Mouse (Mus musculus): Measurements from ENCODE around the gene AI467606. TPM values are rescaled to one million over a fixed set of nuclear protein-coding genes. Genes with fewer than 3 reads are reported as not detected.
A peak's percentile ranks its signal among the peaks of the same experiment; 100 is the strongest.
"Not testable (repeated sequence)": the region's sequence is repeated elsewhere in the genome, so short reads cannot be mapped to it uniquely, and the experiment has no call there.

AI467606 gene
- polyA plus RNA-seq, 1 experiment from 2014 or later = 1.9 TPM

- ATAC-seq (replicated peaks) = no peak
- Histone ChIP-seq H3K4me1 (0 out of 2 replicates have a peak, but pooled peaks cover under 1% of the 10 kb centered on the region), H3K4me2 (no peak overlapping the region), H3K9me3 (no peaks in the 10 kb centered on the region), H3K9ac (no peak overlapping the region), H3K27ac (no peak overlapping the region), H3K36me3 (replicated peaks) (no peaks in the 10 kb centered on the region), H3K4me3 (no peak overlapping the region), H3K27me3 (replicated peaks) (no peaks in the 10 kb centered on the region)
- WGBS = 85% methylated on average over 4 of the region's 4 CpGs
These were observed 7.5 kb upstream of the AI467606 start for GRCm38 (mm10) chr7:127083689-127084088.

DNA sequence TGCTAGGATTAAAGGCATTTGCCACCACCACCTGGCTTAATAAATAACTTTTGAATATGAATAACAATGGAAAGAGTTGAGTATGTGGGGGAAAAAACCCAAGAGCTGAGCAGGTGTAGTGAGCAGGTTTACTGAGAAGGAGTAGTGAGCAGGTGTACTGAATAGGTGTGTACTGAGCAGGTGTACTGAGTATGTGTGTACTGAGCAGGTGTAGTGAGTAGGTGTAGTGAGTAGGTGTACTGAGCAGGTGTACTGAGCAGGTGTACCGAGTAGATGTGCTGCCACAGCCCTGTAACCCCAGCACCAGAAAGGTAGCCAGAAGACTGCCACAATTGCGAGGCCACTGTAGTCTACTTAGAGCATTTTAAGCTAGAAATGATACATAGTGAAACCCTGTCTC is 6.4 kb upstream of the AI467606 start:
- Histone ChIP-seq H3K27me3 (replicated peaks) (no peaks in the 10 kb centered on the region), H3K4me2 (no peak overlapping the region), H3K4me1 (0 out of 2 replicates have a peak, but pooled peaks cover 6% of the 10 kb centered on the region), H3K27ac (no peak overlapping the region), H3K9ac (no peak overlapping the region), H3K9me3 (no peaks in the 10 kb centered on the region), H3K36me3 (replicated peaks) (no peaks in the 10 kb centered on the region), H3K4me3 (no peak overlapping the region)
- 92% methylated on average over 2 of the region's 2 CpGs for WGBS
- no peak for ATAC-seq (replicated peaks)

GRCm38 (mm10) chr7:127085751-127086150 is 5.4 kb upstream of the AI467606 start:
- not testable (repeated sequence) for H3K27me3 ChIP-seq (replicated peaks); H3K27ac ChIP-seq; H3K9ac ChIP-seq; H3K4me1 ChIP-seq; H3K4me3 ChIP-seq; H3K36me3 ChIP-seq (replicated peaks); H3K4me2 ChIP-seq; ATAC-seq (replicated peaks); H3K9me3 ChIP-seq
- whole genome bisulfite sequencing = 79% methylated on average over 6 of the region's 6 CpGs

GRCm38 (mm10) chr7:127087278-127088010 is 3.7 kb upstream of the AI467606 start, which contains the start of gene Zg16:
Gene Zg16 (minus strand): TSS chr7:127087328.
- H3K27me3 ChIP-seq (replicated peaks); H3K9me3 ChIP-seq; H3K4me3 ChIP-seq; H3K36me3 ChIP-seq (replicated peaks); ATAC-seq (replicated peaks); H3K4me2 ChIP-seq; H3K27ac ChIP-seq; H3K4me1 ChIP-seq; H3K9ac ChIP-seq: not testable (repeated sequence)
- WGBS = 90% methylated on average over 6 of the region's 6 CpGs

- H3K4me1 ChIP-seq = 0 out of 2 replicates have a peak, but pooled peaks cover 6% of the 10 kb centered on the region
- no peak overlapping the region for H3K4me3 ChIP-seq
- H3K27me3 ChIP-seq (replicated peaks) = no peaks in the 10 kb centered on the region
- ATAC-seq (replicated peaks) = no peak
- H3K4me2 ChIP-seq = no peak overlapping the region
- 100% methylated on average over 3 of the region's 3 CpGs for WGBS
- H3K36me3 ChIP-seq (replicated peaks) = no peaks in the 10 kb centered on the region
- H3K9me3 ChIP-seq = no peaks in the 10 kb centered on the region
- H3K27ac ChIP-seq = no peak overlapping the region
- no peak overlapping the region for H3K9ac ChIP-seq
These were observed 3.1 kb upstream of the AI467606 start for GRCm38 (mm10) chr7:127088083-127088482.

GRCm38 (mm10) chr7:127088901-127089845 is 2.0 kb upstream of the AI467606 start:
- H3K4me3 ChIP-seq = peak overlapping the region; percentile 18; the same call in 1 of the 2 replicates
- H3K4me1 ChIP-seq = 0 out of 2 replicates have a peak, but pooled peaks cover 6% of the 10 kb centered on the region
- no peaks in the 10 kb centered on the region for H3K9me3 ChIP-seq
- 0 out of 2 replicates have a peak overlapping the region, but pooled peaks have one; percentile 5 for H3K9ac ChIP-seq
- WGBS = 20% methylated on average over 27 of the region's 27 CpGs
- H3K36me3 ChIP-seq (replicated peaks) = no peaks in the 10 kb centered on the region
- no peak overlapping the region for H3K27ac ChIP-seq
- peak overlapping the region; percentile 47 for H3K4me2 ChIP-seq
- no peak for ATAC-seq (replicated peaks)
- H3K27me3 ChIP-seq (replicated peaks) = no peaks in the 10 kb centered on the region

GRCm38 (mm10) chr7:127090154-127091113 is 725 bp upstream of the AI467606 start:
- Histone ChIP-seq H3K4me2 (no peak overlapping the region), H3K27ac (no peak overlapping the region), H3K9me3 (no peaks in the 10 kb centered on the region), H3K27me3 (replicated peaks) (no peaks in the 10 kb centered on the region), H3K4me3 (no peak overlapping the region), H3K36me3 (replicated peaks) (no peaks in the 10 kb centered on the region), H3K9ac (no peak overlapping the region), H3K4me1 (0 out of 2 replicates have a peak, but pooled peaks cover 6% of the 10 kb centered on the region)
- no peak for ATAC-seq (replicated peaks)
- 86% methylated on average over 20 of the region's 20 CpGs for WGBS

DNA sequence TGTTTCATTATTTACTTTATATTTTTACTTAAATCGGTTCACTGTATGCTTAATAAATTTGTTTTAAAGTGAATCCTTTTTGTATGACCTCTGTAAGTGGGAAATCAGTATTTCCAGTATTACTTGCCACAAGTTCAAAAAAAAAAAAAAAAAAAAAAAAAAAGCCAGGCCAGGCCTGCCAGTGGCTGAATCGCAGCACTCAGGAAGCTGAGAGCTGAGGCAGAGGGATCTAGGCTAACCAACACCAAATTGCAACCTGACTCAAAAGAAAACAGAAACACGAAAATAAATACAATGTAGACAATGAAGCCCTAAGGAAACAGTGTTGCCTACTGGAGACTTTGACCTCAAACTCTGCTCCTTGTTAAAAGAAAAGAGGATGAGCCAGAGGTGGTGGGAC is 2.8 kb downstream of the AI467606 start:
- Histone ChIP-seq H3K9ac (no peak overlapping the region), H3K27ac (no peak overlapping the region), H3K4me1 (0 out of 2 replicates have a peak, but pooled peaks cover 3% of the 10 kb centered on the region), H3K9me3 (no peaks in the 10 kb centered on the region), H3K4me3 (no peak overlapping the region), H3K4me2 (no peak overlapping the region), H3K27me3 (replicated peaks) (no peaks in the 10 kb centered on the region), H3K36me3 (replicated peaks) (no peaks in the 10 kb centered on the region)
- WGBS = 78% methylated on average over 3 of the region's 3 CpGs
- no peak for ATAC-seq (replicated peaks)

DNA sequence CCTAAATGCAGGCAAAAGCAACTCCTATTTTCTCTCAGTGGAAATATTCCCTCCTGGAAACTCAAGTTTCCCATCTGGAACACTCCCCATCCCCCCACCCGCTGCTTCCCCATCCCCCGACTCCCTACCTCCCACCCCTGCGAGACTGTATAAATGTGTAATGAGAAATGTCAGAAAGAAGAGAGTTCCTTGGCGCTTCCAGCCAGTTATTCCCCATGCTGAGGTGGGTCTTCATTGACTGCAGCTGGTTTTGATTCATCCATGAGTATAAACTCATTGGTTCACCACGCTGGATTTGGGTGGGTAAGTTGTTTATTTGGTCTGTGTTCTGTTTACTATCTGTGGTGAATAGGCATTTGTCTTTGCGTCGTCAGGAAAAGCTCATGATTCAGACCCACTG is 5.3 kb downstream of the AI467606 start:
- Histone ChIP-seq H3K9me3 (no peaks in the 10 kb centered on the region), H3K4me1 (no peaks in the 10 kb centered on the region), H3K4me3 (no peak overlapping the region), H3K9ac (no peak overlapping the region), H3K4me2 (no peak overlapping the region), H3K36me3 (replicated peaks) (no peaks in the 10 kb centered on the region), H3K27me3 (replicated peaks) (no peaks in the 10 kb centered on the region), H3K27ac (no peak overlapping the region)
- no peak for ATAC-seq (replicated peaks)
- WGBS = 69% methylated on average over 7 of the region's 7 CpGs

GRCm38 (mm10) chr7:127098521-127098920 is 7.4 kb downstream of the AI467606 start:
- WGBS = 88% methylated on average over 5 of the region's 5 CpGs
- Histone ChIP-seq H3K9me3 (no peaks in the 10 kb centered on the region), H3K27me3 (replicated peaks) (no peaks in the 10 kb centered on the region), H3K4me3 (no peak overlapping the region), H3K4me1 (no peaks in the 10 kb centered on the region), H3K27ac (no peak overlapping the region), H3K36me3 (replicated peaks) (no peaks in the 10 kb centered on the region), H3K9ac (no peak overlapping the region), H3K4me2 (no peak overlapping the region)
- no peak for ATAC-seq (replicated peaks)

- Histone ChIP-seq H3K9ac (no peak overlapping the region), H3K4me3 (no peak overlapping the region), H3K4me1 (no peaks in the 10 kb centered on the region), H3K36me3 (replicated peaks) (no peaks in the 10 kb centered on the region), H3K27ac (no peak overlapping the region), H3K4me2 (no peak overlapping the region), H3K27me3 (replicated peaks) (no peaks in the 10 kb centered on the region), H3K9me3 (no peaks in the 10 kb centered on the region)
- WGBS = 91% methylated on average over 4 of the region's 4 CpGs
- no peak for ATAC-seq (replicated peaks)
These were observed 7.8 kb downstream of the AI467606 start for GRCm38 (mm10) chr7:127098950-127099349.

Data from midbrain, embryonic 15.5 days (tissue).